Mouse (Mus musculus): ENCODE measurements at regions not wholly inside any gene's neighbourhood (a gene's known extent, or its start where the extent isn't known, plus 50 kb on each side); places are given as distances from the start of the nearest gene placed in this dataset.
A peak's percentile ranks its signal among the peaks of the same experiment; 100 is the strongest.

DNA sequence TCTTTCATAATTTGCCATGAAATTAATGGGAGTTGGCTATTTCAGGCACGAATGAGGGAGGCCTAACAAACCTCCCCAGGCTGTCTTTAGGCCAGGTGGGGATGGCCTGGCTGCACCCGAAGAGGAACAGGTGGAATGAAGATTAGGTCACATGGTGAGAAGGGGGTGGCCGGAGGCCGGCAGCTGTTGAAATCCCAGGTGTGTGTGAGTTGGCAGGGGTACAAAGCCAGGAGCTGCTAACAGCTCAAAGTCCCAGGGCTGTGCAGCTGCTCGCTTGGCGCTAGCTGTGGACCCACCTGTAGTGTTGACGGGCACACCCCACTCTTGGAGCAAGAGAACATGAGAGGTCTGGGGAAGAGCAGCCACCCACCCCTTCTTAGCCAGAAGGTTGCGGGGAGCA, 80.9 kb upstream of the Sox4 start:
- intact Hi-C loops (cut with DNase I), result no loop called here
- no peak for DNase-seq (ENCODE audit: low spot score in 2 of 2)

DNA sequence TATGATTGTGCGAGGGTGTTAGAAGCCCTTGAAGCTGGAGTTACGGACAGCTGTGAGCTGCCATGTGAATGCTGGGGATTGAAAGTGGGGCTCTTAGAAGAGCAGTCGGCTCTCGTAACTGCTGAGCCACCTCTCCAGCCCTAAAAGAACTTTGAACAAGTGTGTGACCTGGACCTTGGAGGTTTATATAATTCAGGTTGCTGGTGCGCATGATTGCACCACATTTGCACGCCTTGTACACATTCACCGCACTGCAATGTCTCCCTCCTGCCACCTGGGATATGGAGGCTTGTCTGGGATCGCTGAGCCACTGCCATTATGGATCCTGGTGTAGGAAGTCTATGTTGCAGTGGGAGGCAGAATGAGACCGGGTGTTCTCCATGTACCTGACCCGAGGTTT, 73.6 kb upstream of the Sox4 start:
- no peak for DNase-seq (ENCODE audit: low spot score in 2 of 2)
- intact Hi-C loops (cut with DNase I), result no loop called here

DNA sequence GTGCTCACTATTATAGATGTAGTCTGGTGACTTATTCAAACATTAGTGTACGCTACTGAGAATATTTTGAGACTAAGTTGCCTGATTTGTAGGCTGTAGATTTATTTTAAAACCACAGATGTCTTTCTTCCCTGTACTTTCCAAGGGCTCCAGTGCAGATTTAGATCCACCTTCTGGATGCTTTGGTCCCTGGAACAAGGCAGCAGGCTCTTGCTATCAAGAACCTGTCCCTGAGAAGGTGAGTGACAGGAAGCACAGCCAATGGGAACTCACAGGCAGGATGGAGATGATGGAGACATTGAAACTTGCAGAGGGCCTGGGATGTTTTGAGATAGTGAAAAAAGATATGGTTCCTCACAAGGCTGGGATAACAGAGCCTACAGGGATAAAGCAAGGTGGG, 70.0 kb upstream of the Sox4 start:
- peak in 1 of 2 experiments; percentile 65 for DNase-seq (ENCODE audit: low spot score in 2 of 2)

DNA sequence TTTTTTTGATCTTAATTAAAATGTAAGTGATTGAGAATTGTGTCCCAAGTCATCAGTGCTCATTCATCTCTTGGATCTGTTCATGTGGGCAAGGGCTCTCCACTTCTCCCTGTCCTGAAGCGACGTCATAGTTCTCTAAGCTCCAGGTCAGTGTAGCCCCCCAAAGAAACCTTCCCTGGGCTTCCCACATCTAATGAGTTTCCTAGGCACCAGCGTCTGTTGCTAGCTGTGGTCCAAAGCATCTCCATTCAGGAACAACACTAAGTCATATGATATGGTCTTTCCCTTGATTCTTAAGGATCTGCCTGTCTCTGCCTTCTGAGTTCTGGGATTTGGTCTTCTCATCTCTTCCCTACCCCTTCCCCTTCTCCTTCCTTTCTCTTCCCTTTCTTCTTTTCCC, 66.3 kb upstream of the Sox4 start:
- intact Hi-C loops (cut with DNase I), result loop anchor here (10.0 kb wide), 1 partner anchor 815 kb away; no protein-coding TSS in a partner anchor
- no peak for DNase-seq (ENCODE audit: low spot score in 2 of 2)

More for the DNA sequence above, 70.0 kb upstream of the Sox4 start:
- intact Hi-C loops (cut with DNase I), result no loop called here

DNA sequence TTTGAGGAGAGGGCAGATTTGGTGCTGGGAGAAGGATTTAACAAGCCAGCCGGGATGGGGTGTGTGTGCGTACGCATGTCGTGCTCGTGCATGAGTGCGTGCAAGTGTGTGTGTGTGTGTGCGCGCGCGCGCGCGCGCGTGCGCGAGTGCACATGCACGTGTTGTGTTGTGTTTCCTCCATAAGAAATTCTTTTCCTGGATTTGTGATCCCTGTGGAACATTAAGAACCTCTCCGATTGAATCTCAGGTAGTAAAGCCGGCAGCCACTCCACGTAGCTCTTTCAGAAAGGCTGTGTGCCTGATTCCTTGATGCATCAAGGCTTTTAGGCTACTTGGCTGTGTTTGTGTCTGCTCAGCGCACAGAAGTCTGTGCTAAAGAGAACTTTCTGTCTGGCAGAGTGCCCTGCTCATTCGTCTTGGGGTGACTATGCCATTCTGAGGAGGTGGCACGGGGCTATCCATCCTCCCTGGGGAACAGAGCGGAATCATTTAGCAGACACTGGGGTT, 62.7 kb upstream of the Sox4 start:
- intact Hi-C loops (cut with DNase I), result loop anchor here (2.0 to 10.0 kb wide), 2 partner anchors 57 to 819 kb away; no protein-coding TSS in a partner anchor
- peak; percentile 74 to 81 for DNase-seq (ENCODE audit: low spot score in 2 of 2)

DNA sequence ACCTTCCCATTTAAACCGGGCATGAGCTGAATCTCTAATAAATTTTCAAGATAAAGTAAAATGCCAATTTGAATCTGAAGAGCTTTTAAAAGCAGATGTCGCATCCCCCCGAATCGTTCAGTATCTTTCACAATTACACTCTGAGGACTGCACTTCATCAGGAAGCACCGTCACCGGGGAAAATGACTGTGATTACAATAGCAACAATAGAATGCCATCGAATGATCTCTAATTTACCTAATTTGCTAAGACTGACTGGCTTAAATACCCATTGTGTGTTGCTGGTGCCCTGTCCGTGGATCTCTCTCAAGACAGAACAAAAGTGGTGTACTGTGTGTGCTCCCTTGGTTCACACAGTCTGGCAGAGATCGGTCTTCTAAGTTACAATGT, 62.1 kb upstream of the Sox4 start:
- peak; percentile 40 to 43 for DNase-seq (ENCODE audit: low spot score in 2 of 2)
- intact Hi-C loops (cut with DNase I), result loop anchor here (10.0 kb wide), 1 partner anchor 819 kb away; no protein-coding TSS in a partner anchor

DNA sequence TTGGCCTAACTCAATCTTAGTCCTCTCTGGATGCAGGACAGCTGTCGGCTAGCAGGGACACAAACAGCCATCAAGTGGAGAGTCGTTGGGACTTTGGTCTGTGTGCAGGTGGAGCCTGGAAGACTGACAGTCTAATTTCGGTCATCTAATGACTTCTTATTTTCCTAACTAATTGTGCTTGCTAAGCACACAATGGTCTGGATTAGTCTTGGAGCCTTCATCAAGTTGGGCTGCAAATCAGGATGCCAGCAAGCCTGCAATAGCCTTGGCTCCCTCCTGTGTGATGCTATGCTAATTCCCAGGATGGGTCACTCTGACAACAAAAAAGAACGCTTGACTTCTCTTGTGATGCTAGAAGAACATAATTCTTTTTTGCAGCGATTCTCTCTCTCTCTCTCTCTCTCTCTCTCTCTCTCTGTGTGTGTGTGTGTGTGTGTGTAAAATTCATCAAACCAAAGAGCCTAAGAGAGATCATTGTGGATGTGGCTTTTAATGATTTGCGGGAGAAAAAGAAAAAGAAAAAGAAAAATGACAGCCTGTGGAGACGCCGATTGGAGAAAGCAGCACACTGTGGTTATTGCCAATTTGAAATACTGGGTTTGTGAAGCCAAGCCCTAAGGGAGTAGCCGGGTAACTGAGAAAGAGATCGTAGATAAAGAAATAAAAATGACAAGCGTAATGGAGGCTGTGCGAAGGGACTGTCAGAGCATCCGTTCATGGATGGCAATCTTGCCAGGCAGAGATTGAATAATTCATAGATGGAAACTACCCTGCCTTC, 61.5 kb upstream of the Sox4 start:
- intact Hi-C loops (cut with DNase I), result loop anchor here (1.0 to 10.0 kb wide), 2 partner anchors 595 to 820 kb away; no protein-coding TSS in a partner anchor
- peak; percentile 29 to 30 for DNase-seq (ENCODE audit: low spot score in 2 of 2)

DNA sequence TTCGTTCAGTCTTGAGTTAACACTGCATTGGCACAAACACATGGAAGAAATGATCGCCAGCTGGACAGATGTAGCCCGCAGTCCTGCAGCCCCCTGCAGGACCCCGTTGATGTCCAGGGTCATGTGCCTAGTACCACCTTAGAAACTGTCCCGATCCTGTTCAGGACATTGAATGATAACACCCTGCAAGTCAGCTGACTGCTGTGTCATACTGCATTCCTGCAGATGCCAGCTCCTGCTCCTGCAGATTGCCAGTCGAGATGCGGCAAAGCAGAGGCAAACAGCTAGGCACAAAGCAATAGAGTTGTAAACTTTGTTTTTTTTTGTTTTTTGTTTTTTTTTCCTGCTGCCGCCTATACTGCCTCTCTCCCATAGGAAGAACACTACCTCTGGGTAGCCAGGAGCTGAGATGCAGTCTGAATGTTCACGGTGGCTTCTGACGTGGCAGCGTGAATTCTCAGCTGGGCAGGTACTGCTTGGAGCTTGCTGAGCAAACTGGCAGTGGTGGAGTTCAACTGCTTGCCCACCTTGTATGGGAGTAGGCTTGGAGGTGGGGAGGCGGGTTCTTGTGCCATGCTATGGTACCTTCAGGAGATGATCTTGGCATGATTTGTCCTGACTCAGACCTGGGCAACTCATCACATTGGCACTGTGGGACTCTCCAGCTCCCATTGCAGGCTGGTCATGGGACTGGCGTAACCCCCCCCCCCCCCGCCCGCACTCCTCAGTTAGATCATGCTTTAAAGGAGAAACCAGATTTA, 60.7 kb upstream of the Sox4 start:
- DNase-seq (ENCODE audit: low spot score in 2 of 2), result peak; percentile 58 to 69
- intact Hi-C loops (cut with DNase I), result loop anchor here (1.0 to 10.0 kb wide), 2 partner anchors 594 to 821 kb away; no protein-coding TSS in a partner anchor

DNA sequence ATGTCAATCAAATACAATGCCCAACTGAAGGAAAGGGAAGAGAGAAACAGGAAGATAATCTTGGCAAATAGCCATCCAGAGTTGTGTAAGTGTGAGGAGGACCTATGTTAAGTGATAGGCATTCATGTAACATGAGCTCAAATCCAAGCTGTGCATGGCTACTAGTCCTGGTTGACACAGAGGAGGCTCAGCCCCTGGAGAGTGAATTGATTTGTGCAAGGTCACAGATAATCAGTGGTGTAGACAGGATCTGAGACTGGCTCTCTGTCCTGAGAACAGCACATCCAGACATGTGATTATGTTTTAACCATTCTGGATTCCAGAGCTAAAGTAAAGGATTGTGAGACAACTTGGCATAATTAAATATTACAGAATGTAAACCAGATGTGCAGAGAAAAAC, 53.0 kb upstream of the Sox4 start:
- intact Hi-C loops (cut with DNase I), result no loop called here
- DNase-seq (ENCODE audit: low spot score in 2 of 2), result no peak

Data from left cerebral cortex, postnatal 25 days (tissue).